9 mouse cellular contexts compared by ENCODE assay signal in the genomic region with DNA sequence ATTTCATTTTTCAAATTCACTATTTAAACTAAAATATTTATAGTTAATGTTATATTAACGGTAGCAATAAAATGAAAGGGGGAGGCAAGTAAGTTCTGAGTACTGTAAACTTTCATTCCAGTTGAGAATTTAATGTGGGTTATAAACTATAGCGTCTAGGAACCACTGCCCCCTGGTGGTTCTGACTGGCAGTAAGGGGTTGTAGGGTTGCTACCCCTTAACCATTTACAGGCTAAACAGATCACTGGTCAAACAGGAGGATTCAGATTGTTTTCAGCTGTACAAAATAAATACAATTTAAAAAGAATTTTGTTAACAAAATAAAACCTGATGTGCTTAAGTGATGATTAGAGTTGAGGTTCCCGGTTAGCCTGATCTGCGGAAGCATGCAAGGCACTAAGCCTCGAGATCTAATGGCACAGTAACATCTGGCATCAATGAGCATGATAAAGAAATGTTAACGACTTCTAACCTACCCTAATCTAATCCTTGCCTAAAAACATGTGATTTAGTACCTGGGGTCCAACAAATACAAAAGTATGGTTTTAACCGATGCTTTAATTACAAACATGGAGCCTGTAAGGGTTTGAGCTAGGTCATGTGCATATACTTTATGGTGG. TPM values are rescaled to one million over a fixed set of nuclear protein-coding genes. Genes with fewer than 3 reads are reported as not detected.
DNase-seq lines count a peak whose midpoint lies in the region; ATAC-seq lines count a peak whose summit lies in the region.
"Had no signal": no experiment of that assay in that cellular context is flagged by ENCODE, and none has a peak within 500 bp of the region (broad histone marks: within the 10 kb centered on the region; RNA-seq: fewer than 3 reads in every experiment).

No protein-coding gene starts in this region.

- no peaks in the 10 kb centered on the region for H3K9me3 ChIP-seq in neural tube, embryonic 15.5 days (replicated peaks)
- H3K9me3 ChIP-seq in limb, embryonic 10.5 days (replicated peaks) = no peaks in the 10 kb centered on the region
- H3K9me3 ChIP-seq: neural tube, embryonic 12.5 days had no signal

- ATAC-seq in neural tube, embryonic 15.5 days (ENCODE audit: low FRiP score) = no peak
- ATAC-seq in erythroblast, adult 5-6 weeks (replicated peaks; ENCODE audit: low FRiP score, poor library complexity, severe bottlenecking) = peak; percentile 80; the same call in 1 of the 2 replicates
- peak; percentile 81 for ATAC-seq in neutrophil, adult 5-6 weeks (ENCODE audit: extremely low read depth, insufficient number of reproducible peaks, low FRiP score, poor library complexity, severe bottlenecking)

- peak; percentile 40 for DNase-seq in neural tube, embryonic 10.5 days (ENCODE audit: extremely low spot score, low spot score)
- DNase-seq in adrenal gland, adult 2 months = peak; percentile 43
- DNase-seq in kidney, adult 8-10 months = peak; percentile 15 to 59
- peak; percentile 39 for DNase-seq in limb, embryonic 10.5 days (ENCODE audit: low spot score)
- DNase-seq in MN1 (ENCODE audit: low spot score) = no peak

- no peak overlapping the region for H3K27ac ChIP-seq in neural tube, embryonic 15.5 days (replicated peaks)
- no peak overlapping the region for H3K27ac ChIP-seq in limb, embryonic 10.5 days
- H3K27ac ChIP-seq: neural tube, embryonic 12.5 days had no signal

- H3K4me3 ChIP-seq in neural tube, embryonic 15.5 days (replicated peaks) = no peak overlapping the region
- H3K4me3 ChIP-seq in limb, embryonic 10.5 days = no peak overlapping the region
- H3K4me3 ChIP-seq: neural tube, embryonic 12.5 days had no signal

- H3K4me2 ChIP-seq in neural tube, embryonic 15.5 days = no peak overlapping the region
- H3K4me2 ChIP-seq: neural tube, embryonic 12.5 days had no signal

- no peaks in the 10 kb centered on the region for H3K27me3 ChIP-seq in neural tube, embryonic 15.5 days (replicated peaks)
- no peaks in the 10 kb centered on the region for H3K27me3 ChIP-seq in limb, embryonic 10.5 days (ENCODE audit: low read depth, poor library complexity, severe bottlenecking)
- H3K27me3 ChIP-seq: neural tube, embryonic 12.5 days had no signal

- WGBS in neural tube, embryonic 15.5 days = 79% methylated on average over 7 of the region's 7 CpGs
- 46% methylated on average over 7 of the region's 7 CpGs for WGBS in limb, embryonic 10.5 days

- H3K4me1 ChIP-seq in neural tube, embryonic 15.5 days = no peaks in the 10 kb centered on the region
- H3K4me1 ChIP-seq in limb, embryonic 10.5 days = no peaks in the 10 kb centered on the region
- H3K4me1 ChIP-seq: neural tube, embryonic 12.5 days had no signal

- no peak overlapping the region for H3K9ac ChIP-seq in neural tube, embryonic 15.5 days (replicated peaks)
- H3K9ac ChIP-seq: neural tube, embryonic 12.5 days had no signal

- peaks cover 16% of the 10 kb centered on the region for H3K36me3 ChIP-seq in neural tube, embryonic 15.5 days
- H3K36me3 ChIP-seq in limb, embryonic 10.5 days = peaks cover 43% of the 10 kb centered on the region

RNA-seq across cellular contexts. Expression of a gene that starts 35.8 kb away (rescaled TPM):
- 0.20 and 0.28 TPM in 2 replicates for polyA plus RNA-seq in neural tube, embryonic 15.5 days (2015; fragmentation: Nextera tagmentation; extraction: Ambion mirVana)
- not detected for total RNA-seq in adrenal gland, adult 2 months (2021)
- not detected in 2 replicates for polyA plus RNA-seq in adrenal gland, adult 2 months (2012; rRNA removed)
- total RNA-seq in erythroblast, adult 5-6 weeks (2015; ENCODE audit: low replicate concordance) = not detected in 2 replicates
- total RNA-seq in erythroblast, adult 5-6 weeks (2017; ENCODE audit: low replicate concordance) = not detected in 2 replicates
- not detected in 2 replicates for polyA plus RNA-seq in limb, embryonic 10.5 days (2016; fragmentation: Nextera tagmentation; extraction: Ambion mirVana)
- 0.35 and 0.86 TPM in 2 replicates for total RNA-seq in neutrophil, adult 5-6 weeks (2017)
- polyA plus RNA-seq: neural tube, embryonic 12.5 days had no signal

RNA-seq across cellular contexts. Expression of a gene that starts 38.9 kb away (rescaled TPM):
- polyA plus RNA-seq in neural tube, embryonic 15.5 days (2015; fragmentation: Nextera tagmentation; extraction: Ambion mirVana) = 76.5 and 83.2 TPM in 2 replicates
- 10 to 100 TPM; 57.1 to 62.3 TPM for total RNA-seq in adrenal gland, adult 2 months (2021)
- polyA plus RNA-seq in adrenal gland, adult 2 months (2012; rRNA removed) = 0.22 and 0.55 TPM in 2 replicates
- 33.9 and 44.2 TPM in 2 replicates for total RNA-seq in erythroblast, adult 5-6 weeks (2015; ENCODE audit: low replicate concordance)
- 59.8 and 72.5 TPM in 2 replicates for total RNA-seq in erythroblast, adult 5-6 weeks (2017; ENCODE audit: low replicate concordance)
- 73.3 and 80.7 TPM in 2 replicates for polyA plus RNA-seq in limb, embryonic 10.5 days (2016; fragmentation: Nextera tagmentation; extraction: Ambion mirVana)
- 182 and 204 TPM in 2 replicates for total RNA-seq in neutrophil, adult 5-6 weeks (2017)

RNA-seq across cellular contexts. Expression of a gene that starts 39.6 kb away (rescaled TPM):
- 144 and 164 TPM in 2 replicates for polyA plus RNA-seq in neural tube, embryonic 15.5 days (2015; fragmentation: Nextera tagmentation; extraction: Ambion mirVana)
- total RNA-seq in adrenal gland, adult 2 months (2021) = 1 to 10 TPM; 2.3 to 3.4 TPM
- 0.12 and 0.16 TPM in 2 replicates for polyA plus RNA-seq in adrenal gland, adult 2 months (2012; rRNA removed)
- 1.2 and 2.3 TPM in 2 replicates for total RNA-seq in erythroblast, adult 5-6 weeks (2015; ENCODE audit: low replicate concordance)
- 0.26 and 0.28 TPM in 2 replicates for total RNA-seq in erythroblast, adult 5-6 weeks (2017; ENCODE audit: low replicate concordance)
- 1.7 and 4.0 TPM in 2 replicates for polyA plus RNA-seq in limb, embryonic 10.5 days (2016; fragmentation: Nextera tagmentation; extraction: Ambion mirVana)
- 9.6 and 11.9 TPM in 2 replicates for total RNA-seq in neutrophil, adult 5-6 weeks (2017)
